Mouse (Mus musculus) embryonic facial prominence, embryonic 11.5 days (tissue): Measurements from ENCODE around the gene Elf5. TPM values are rescaled to one million over a fixed set of nuclear protein-coding genes. Genes with fewer than 3 reads are reported as not detected.

Experiments used
- ATAC-seq: fragments of 200-750 bp; cut with Nextera tagmentation; replicated peaks from 2 replicates; pipeline ENCODE4 v1.8.0; 2017; ENCODE audit warnings: low read depth; ENCODE audit not compliant: insufficient number of reproducible peaks, low FRiP score, low TSS enrichment
- DNase-seq: peaks from one replicate; pipeline ENCODE4 v3.0.0-alpha.2; 2015; ENCODE audit warnings: low spot score
- H3K27ac ChIP-seq: fragments of 300-500 bp; sonication (generic); replicated peaks from 2 replicates; pipeline ENCODE4 v1.5.1; 2014; ENCODE audit warnings: mild to moderate bottlenecking, low read depth, low read length, control low read depth
- H3K27me3 ChIP-seq: fragments of 300-500 bp; sonication (generic); 2 replicates; pipeline ENCODE4 v1.6.1; 2014; ENCODE audit warnings: mild to moderate bottlenecking, low read length, moderate library complexity, mixed read lengths; ENCODE audit not compliant: control insufficient read depth, insufficient read depth
- H3K36me3 ChIP-seq: fragments of 300-500 bp; sonication (generic); replicated peaks from 2 replicates; pipeline ENCODE4 v1.6.1; 2014; ENCODE audit warnings: low read depth, mild to moderate bottlenecking, low read length, moderate library complexity, mixed read lengths; ENCODE audit not compliant: control insufficient read depth, insufficient read depth
- H3K4me1 ChIP-seq: fragments of 300-500 bp; sonication (generic); 2 replicates; pipeline ENCODE4 v1.6.1; 2014; ENCODE audit warnings: low read length, mixed read lengths; ENCODE audit not compliant: control insufficient read depth, insufficient read depth
- H3K4me2 ChIP-seq: fragments of 300-500 bp; sonication (generic); 2 replicates; pipeline ENCODE4 v1.6.1; 2014; ENCODE audit warnings: low read depth, mild to moderate bottlenecking, control low read depth, low read length, moderate library complexity
- H3K4me3 ChIP-seq: fragments of 300-500 bp; sonication (generic); 2 replicates; pipeline ENCODE4 v1.5.1; 2014; ENCODE audit warnings: low read depth, low read length, control low read depth
- H3K9ac ChIP-seq: fragments of 300-500 bp; sonication (generic); replicated peaks from 2 replicates; pipeline ENCODE4 v1.6.1; 2014; ENCODE audit warnings: mild to moderate bottlenecking, control low read depth, low read length
- H3K9me3 ChIP-seq: fragments of 300-500 bp; sonication (generic); replicated peaks from 2 replicates; pipeline ENCODE4 v1.6.1; 2016; ENCODE audit warnings: mild to moderate bottlenecking, low read length, inconsistent platforms, mixed read lengths; ENCODE audit not compliant: control insufficient read depth
- WGBS: fragments of 180-500 bp; shearing (Covaris S2); extraction: QIAGEN DNeasy Blood & Tissue Kit; methylation state at CpG from one replicate; pipeline ENCODE4 v1.1.7; 2014; 5-methylcytosine and 5-hydroxymethylcytosine counted together
- polyA plus RNA-seq: library from polyadenylated mRNA; unstranded; fragments of >200 nt; fragmentation: Nextera tagmentation; extraction: Ambion mirVana; gene quantifications from 2 replicates; pipeline ENCODE4 v1.2.1, GENCODE M21; 2014

Elf5 gene
- polyA plus RNA-seq, 1 experiment from 2014 or later = 0.50 TPM

- Histone ChIP-seq H3K36me3 (no peaks in the 10 kb centered on the region), H3K4me1 (no peaks in the 10 kb centered on the region), H3K27me3 (no peaks in the 10 kb centered on the region), H3K4me2 (no peak overlapping the region), H3K9ac (no peak overlapping the region), H3K27ac (no peak overlapping the region), H3K4me3 (no peak overlapping the region), H3K9me3 (no peaks in the 10 kb centered on the region)
- 59% methylated on average over 4 of the region's 4 CpGs for WGBS
- DNase-seq (no peak), ATAC-seq (no peak)
Measured at GRCm38 (mm10) chr2:103493827-103494226, 82.3 kb downstream of the Elf5 start.

GRCm38 (mm10) chr2:103495633-103496418 lies 84.3 kb downstream of the Elf5 start:
- DNase-seq (no peak), ATAC-seq (no peak)
- Histone ChIP-seq H3K9ac (no peak overlapping the region), H3K27me3 (no peaks in the 10 kb centered on the region), H3K27ac (no peak overlapping the region), H3K4me2 (no peak overlapping the region), H3K36me3 (no peaks in the 10 kb centered on the region), H3K4me1 (no peaks in the 10 kb centered on the region), H3K9me3 (no peaks in the 10 kb centered on the region), H3K4me3 (no peak overlapping the region)
- 89% methylated on average over 6 of the region's 6 CpGs for WGBS

Other genes starting within 250 kb of the Elf5 start
- gene Ehf, start 108.4 kb upstream of the Elf5 start, polyA plus RNA-seq = 0.28 TPM in 2 replicates
- gene Cat, start 73.5 kb downstream of the Elf5 start, polyA plus RNA-seq = 116 and 127 TPM in 2 replicates
- gene Abtb2, start 154.6 kb downstream of the Elf5 start, polyA plus RNA-seq = 9.7 and 10.2 TPM in 2 replicates